In the genomic region with DNA sequence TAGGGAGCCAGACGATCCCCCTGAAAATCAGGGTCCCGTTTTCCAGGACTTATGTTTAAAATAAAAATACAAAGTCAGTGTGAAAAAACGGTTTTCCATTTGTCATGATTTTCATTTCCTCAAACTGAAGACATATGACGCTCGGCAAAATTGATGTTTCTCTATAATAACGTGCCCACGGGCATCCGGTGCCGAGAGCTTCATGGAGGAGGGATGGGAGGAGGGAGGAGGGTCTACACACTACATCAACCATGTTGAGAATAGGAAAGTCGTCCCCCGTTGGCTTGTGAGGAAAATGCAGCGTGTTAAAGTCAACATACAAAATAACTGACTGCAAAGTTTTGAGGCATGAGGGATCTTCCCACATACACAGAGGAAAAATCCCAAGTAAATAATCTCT, we compare ENCODE assay signal across 20 mouse cellular contexts.
"Had no signal": no experiment of that assay in that cellular context is flagged by ENCODE, and none has a peak within 500 bp of the region (broad histone marks: within the 10 kb centered on the region; RNA-seq: fewer than 3 reads in every experiment).

No protein-coding gene starts in this region.

- H3K4me3 ChIP-seq: left cerebral cortex, adult 2 months; liver, embryonic 13.5 days; midbrain, embryonic 12.5 days; neural tube, embryonic 12.5 days; neural tube, embryonic 15.5 days; stomach, embryonic 15.5 days had no signal

- H3K27ac ChIP-seq: left cerebral cortex, adult 2 months; liver, embryonic 13.5 days; midbrain, embryonic 12.5 days; neural tube, embryonic 12.5 days; neural tube, embryonic 15.5 days; stomach, embryonic 15.5 days had no signal

- H3K4me1 ChIP-seq: neural tube, embryonic 12.5 days; stomach, embryonic 15.5 days had no signal

- H3K27me3 ChIP-seq: neural tube, embryonic 15.5 days; stomach, embryonic 15.5 days had no signal

- DNase-seq: kidney, adult 18-20 months; kidney, adult 9 months; kidney, postnatal 14 days; kidney, postnatal 4 days; layer of hippocampus, adult 9-11 months; layer of hippocampus, postnatal 36 days; liver, embryonic 13.5 days; lung, adult 2 months; lung, postnatal 14 days; lung, postnatal 4 days; right cerebral cortex, adult 18-20 months; right cerebral cortex, postnatal 14 days; right cerebral cortex, postnatal 4 days; spleen, adult 18-20 months; thymus, postnatal 25 days had no signal

- H3K36me3 ChIP-seq: liver, embryonic 13.5 days; midbrain, embryonic 12.5 days; neural tube, embryonic 12.5 days; neural tube, embryonic 15.5 days; stomach, embryonic 15.5 days had no signal

- H3K9me3 ChIP-seq: liver, embryonic 13.5 days; midbrain, embryonic 12.5 days; neural tube, embryonic 12.5 days; neural tube, embryonic 15.5 days; stomach, embryonic 15.5 days had no signal

- H3K9ac ChIP-seq: liver, embryonic 13.5 days; midbrain, embryonic 12.5 days; neural tube, embryonic 12.5 days; neural tube, embryonic 15.5 days; stomach, embryonic 15.5 days had no signal

- H3K4me2 ChIP-seq: liver, embryonic 13.5 days; midbrain, embryonic 12.5 days; neural tube, embryonic 12.5 days; neural tube, embryonic 15.5 days; stomach, embryonic 15.5 days had no signal
